Mouse (Mus musculus) brown adipose tissue, adult 24 weeks (tissue): ENCODE results near the gene Purb. TPM values are rescaled to one million over a fixed set of nuclear protein-coding genes. Genes with fewer than 3 reads are reported as not detected.

Experiments
- H3K27ac ChIP-seq: fragments of 200-500 bp; replicated peaks from 2 replicates; pipeline ENCODE4 v1.5.1; 2012; ENCODE audit warnings: low read depth, mild to moderate bottlenecking, low read length
- H3K4me1 ChIP-seq: fragments of 200-500 bp; 2 replicates; pipeline ENCODE4 v1.6.1; 2012; ENCODE audit warnings: low read length, mixed read lengths; ENCODE audit not compliant: control insufficient read depth, insufficient read depth, insufficient read length
- H3K4me3 ChIP-seq: fragments of 200-500 bp; 2 replicates; pipeline ENCODE4 v1.5.1; 2012; ENCODE audit warnings: low read depth, mild to moderate bottlenecking, low read length, moderate library complexity; ENCODE audit not compliant: insufficient read depth
- polyA plus RNA-seq: library from polyadenylated mRNA; stranded (reverse); fragments of >200 nt; gene quantifications from 2 replicates; pipeline ENCODE4 v1.2.4, GENCODE M21; 2012; ENCODE audit not compliant: missing spikeins, insufficient read depth, insufficient read length

Gene Purb
- polyA plus RNA-seq, 1 experiment, result 39.9 TPM

GRCm38 (mm10) chr11:6497311-6497948 is 21.7 kb upstream of the Purb start:
- Histone ChIP-seq H3K4me1 (no peaks in the 10 kb centered on the region), H3K4me3 (peak overlapping the region; percentile 23; the same call in 1 of the 2 replicates), H3K27ac (no peak overlapping the region)

GRCm38 (mm10) chr11:6489691-6490503 is 14.2 kb upstream of the Purb start:
- H3K4me1 ChIP-seq, result peaks cover 5% of the 10 kb centered on the region
- H3K27ac ChIP-seq, result no peak overlapping the region
- no peak overlapping the region for H3K4me3 ChIP-seq

- Histone ChIP-seq H3K4me3 (no peak overlapping the region), H3K4me1 (peaks cover 11% of the 10 kb centered on the region), H3K27ac (no peak overlapping the region)
Measured at GRCm38 (mm10) chr11:6489257-6489656, 13.5 kb upstream of the Purb start.

- Histone ChIP-seq H3K27ac (no peak overlapping the region), H3K4me1 (peaks cover 15% of the 10 kb centered on the region), H3K4me3 (no peak overlapping the region)
Measured at GRCm38 (mm10) chr11:6488041-6488684, 12.4 kb upstream of the Purb start.

GRCm38 (mm10) chr11:6487496-6487895 is 11.8 kb upstream of the Purb start:
- no peak overlapping the region for H3K4me3 ChIP-seq
- peaks cover 15% of the 10 kb centered on the region for H3K4me1 ChIP-seq
- no peak overlapping the region for H3K27ac ChIP-seq

- Histone ChIP-seq H3K4me3 (no peak overlapping the region), H3K4me1 (peaks cover 15% of the 10 kb centered on the region), H3K27ac (no peak overlapping the region)
Measured at GRCm38 (mm10) chr11:6486916-6487315, 11.2 kb upstream of the Purb start.

- H3K4me3 ChIP-seq, result no peak overlapping the region
- H3K4me1 ChIP-seq, result peaks cover 15% of the 10 kb centered on the region
- peak overlapping the region; percentile 35 for H3K27ac ChIP-seq
Measured at GRCm38 (mm10) chr11:6484244-6484959, 8.7 kb upstream of the Purb start.

GRCm38 (mm10) chr11:6483103-6483502 is 7.4 kb upstream of the Purb start:
- no peak overlapping the region for H3K27ac ChIP-seq
- no peak overlapping the region for H3K4me3 ChIP-seq
- H3K4me1 ChIP-seq, result peaks cover 15% of the 10 kb centered on the region

- H3K4me1 ChIP-seq, result peaks cover 15% of the 10 kb centered on the region
- H3K27ac ChIP-seq, result no peak overlapping the region
- H3K4me3 ChIP-seq, result no peak overlapping the region
Measured at GRCm38 (mm10) chr11:6481669-6482185, 6.0 kb upstream of the Purb start.

GRCm38 (mm10) chr11:6480681-6481405 is 5.1 kb upstream of the Purb start:
- peaks cover 15% of the 10 kb centered on the region for H3K4me1 ChIP-seq
- H3K4me3 ChIP-seq, result no peak overlapping the region
- no peak overlapping the region for H3K27ac ChIP-seq

- H3K27ac ChIP-seq, result no peak overlapping the region
- peaks cover 13% of the 10 kb centered on the region for H3K4me1 ChIP-seq
- no peak overlapping the region for H3K4me3 ChIP-seq
Measured at GRCm38 (mm10) chr11:6480191-6480590, 4.5 kb upstream of the Purb start.

GRCm38 (mm10) chr11:6479231-6479630 is 3.5 kb upstream of the Purb start:
- Histone ChIP-seq H3K4me1 (peaks cover 4% of the 10 kb centered on the region; the same call in 1 of the 2 replicates), H3K4me3 (no peak overlapping the region), H3K27ac (no peak overlapping the region)

GRCm38 (mm10) chr11:6477350-6477749 is 1.6 kb upstream of the Purb start:
- Histone ChIP-seq H3K4me1 (peaks cover 3% of the 10 kb centered on the region; the same call in 1 of the 2 replicates), H3K4me3 (no peak overlapping the region), H3K27ac (no peak overlapping the region)

- Histone ChIP-seq H3K4me1 (peaks cover 3% of the 10 kb centered on the region; the same call in 1 of the 2 replicates), H3K27ac (no peak overlapping the region), H3K4me3 (no peak overlapping the region)
Measured at GRCm38 (mm10) chr11:6476876-6477275, 1.2 kb upstream of the Purb start.
